Mouse (Mus musculus): ENCODE data around the gene Cldn8. TPM values are rescaled to one million over a fixed set of nuclear protein-coding genes. Genes with fewer than 3 reads are reported as not detected.

The Cldn8 gene
- polyA plus RNA-seq (2017; shearing (Covaris generic)), result not detected

GRCm38 (mm10) chr16:88563045-88563913, at the start of gene Cldn8:
Cldn8 (minus strand) TSS chr16:88563183.
- ATAC-seq, result no peak

- ATAC-seq, result no peak
Measured at GRCm38 (mm10) chr16:88612712-88613111, 49.7 kb upstream of the Cldn8 start.

- ATAC-seq, result no peak
Measured at GRCm38 (mm10) chr16:88611922-88612321, 48.9 kb upstream of the Cldn8 start, which contains the start of gene Krtap24-1. Krtap24-1 (minus strand) TSS chr16:88612279.

GRCm38 (mm10) chr16:88604570-88604969, 41.6 kb upstream of the Cldn8 start:
- ATAC-seq, result no peak

GRCm38 (mm10) chr16:88602464-88602863, 39.5 kb upstream of the Cldn8 start:
- no peak for ATAC-seq

GRCm38 (mm10) chr16:88600303-88600702, 37.3 kb upstream of the Cldn8 start:
- no peak for ATAC-seq

- ATAC-seq, result no peak
Measured at GRCm38 (mm10) chr16:88599504-88600237, 36.7 kb upstream of the Cldn8 start.

GRCm38 (mm10) chr16:88592758-88593157, 29.8 kb upstream of the Cldn8 start:
- ATAC-seq, result no peak

GRCm38 (mm10) chr16:88583338-88583737, 20.4 kb upstream of the Cldn8 start:
- ATAC-seq, result no peak

- no peak for ATAC-seq
Measured at GRCm38 (mm10) chr16:88575885-88576679, 13.1 kb upstream of the Cldn8 start.

- no peak for ATAC-seq
Measured at GRCm38 (mm10) chr16:88572904-88573404, 10.0 kb upstream of the Cldn8 start.

GRCm38 (mm10) chr16:88570136-88570535, 7.2 kb upstream of the Cldn8 start:
- ATAC-seq, result no peak

GRCm38 (mm10) chr16:88569732-88570131, 6.7 kb upstream of the Cldn8 start:
- ATAC-seq, result no peak

GRCm38 (mm10) chr16:88569096-88569495, 6.1 kb upstream of the Cldn8 start:
- no peak for ATAC-seq

GRCm38 (mm10) chr16:88561617-88562164, 1.3 kb downstream of the Cldn8 start:
- ATAC-seq, result no peak

- ATAC-seq, result no peak
Measured at GRCm38 (mm10) chr16:88542488-88542887, 20.5 kb downstream of the Cldn8 start.

GRCm38 (mm10) chr16:88539841-88540487, 23.0 kb downstream of the Cldn8 start:
- ATAC-seq, result no peak

- no peak for ATAC-seq
Measured at GRCm38 (mm10) chr16:88511348-88511747, 51.6 kb downstream of the Cldn8 start.
